Mouse (Mus musculus): ENCODE data around the gene Gm20449.
"Not testable (repeated sequence)": the region's sequence is repeated elsewhere in the genome, so short reads cannot be mapped to it uniquely, and the experiment has no call there.

The Gm20449 gene

GRCm38 (mm10) chr7:41499389-41500049 lies at the start of gene Gm20449, which contains the start of gene AW146154:
Gene Gm20449 (minus strand): TSS chr7:41499417.
Gene AW146154 (minus strand): TSS chr7:41499890.
- peak; percentile 99 for DNase-seq

GRCm38 (mm10) chr7:41512672-41513071 lies 13.5 kb upstream of the Gm20449 start:
- DNase-seq = no peak

GRCm38 (mm10) chr7:41512207-41512606 lies 13.0 kb upstream of the Gm20449 start:
- no peak for DNase-seq

GRCm38 (mm10) chr7:41502402-41502801 lies 3.2 kb upstream of the Gm20449 start:
- DNase-seq = no peak

GRCm38 (mm10) chr7:41500151-41500934 lies 1.1 kb upstream of the Gm20449 start:
- DNase-seq = peak; percentile 65

GRCm38 (mm10) chr7:41499018-41499388 lies 214 bp downstream of the Gm20449 start:
- not testable (repeated sequence) for DNase-seq

GRCm38 (mm10) chr7:41498464-41498863 lies 753 bp downstream of the Gm20449 start:
- DNase-seq = peak; percentile 29

GRCm38 (mm10) chr7:41497871-41498270 lies 1.3 kb downstream of the Gm20449 start:
- DNase-seq = peak; percentile 38

GRCm38 (mm10) chr7:41451864-41452263 lies 47.4 kb downstream of the Gm20449 start:
- no peak for DNase-seq

GRCm38 (mm10) chr7:41448596-41448995 lies 50.6 kb downstream of the Gm20449 start, which contains the start of gene Vmn2r57:
Gene Vmn2r57 (minus strand): TSS chr7:41448696.
- DNase-seq = not testable (repeated sequence)

GRCm38 (mm10) chr7:41394130-41394529 lies 105.1 kb downstream of the Gm20449 start:
- no peak for DNase-seq

- DNase-seq = peak; percentile 79
Measured at GRCm38 (mm10) chr7:41393048-41393971, 105.9 kb downstream of the Gm20449 start, which contains the start of gene AI987944. Gene AI987944 (minus strand): TSS chr7:41393379.
